Mouse (Mus musculus): Measurements from ENCODE around the gene Macrod2.

- no peak for TF ChIP-seq CTCF (IDR thresholded peaks at IDR 0.05; ENCODE audit: low read depth)
- TF ChIP-seq EP300 (IDR thresholded peaks at IDR 0.05; ENCODE audit: low read depth), result no peak
Observed at GRCm38 (mm10) chr2:142230985-142231549, 1836.0 kb downstream of the Macrod2 start.
